Mouse (Mus musculus) CH12F3 (cell line): ENCODE measurements around the gene Hsdl2.

Experiments used
- in situ Hi-C: fragments of 300-500 bp; cut with MboI; formaldehyde crosslinking; loops from 2 replicates; pipeline ENCODE4 v1.14.3; 2020; ENCODE audit warnings: low sequenced_read_pairs

Gene Hsdl2

DNA sequence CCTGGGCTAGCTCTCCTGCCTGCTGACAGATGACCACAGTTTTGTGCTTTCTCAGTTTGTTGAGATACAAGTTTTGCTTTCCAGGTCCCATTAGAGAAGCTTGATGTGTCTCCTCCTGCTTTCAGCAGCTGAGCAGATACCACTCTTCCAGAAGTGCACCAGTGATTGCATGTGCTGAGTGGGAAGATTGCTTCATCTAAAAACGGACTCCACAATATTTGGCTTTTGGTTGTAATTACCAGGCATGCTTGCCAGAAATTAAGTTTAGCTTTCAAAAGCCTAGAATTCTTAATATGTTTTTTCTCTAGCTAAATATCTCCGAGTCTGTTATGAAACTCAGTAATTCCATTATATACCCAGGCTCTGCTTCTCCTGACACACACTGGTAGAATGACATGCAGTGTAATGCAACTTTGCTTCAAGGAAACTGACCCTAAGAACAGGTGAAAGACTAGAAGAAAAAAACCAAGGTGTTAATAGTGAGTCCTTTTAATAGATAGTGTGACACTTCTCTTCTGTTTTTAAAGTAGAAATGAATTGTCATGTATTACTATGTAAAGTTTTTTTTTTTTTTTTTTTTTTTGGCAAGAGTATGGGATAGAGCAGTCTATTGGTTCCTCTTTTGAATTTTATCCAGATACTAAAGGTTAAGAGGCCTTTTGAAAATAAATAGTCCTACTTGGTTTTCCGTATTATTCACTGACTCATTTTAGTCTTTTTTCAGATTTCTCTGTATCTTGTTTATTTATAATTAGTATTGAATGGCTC is 85.4 kb downstream of the Hsdl2 start:
- in situ Hi-C loops = no loop called here

DNA sequence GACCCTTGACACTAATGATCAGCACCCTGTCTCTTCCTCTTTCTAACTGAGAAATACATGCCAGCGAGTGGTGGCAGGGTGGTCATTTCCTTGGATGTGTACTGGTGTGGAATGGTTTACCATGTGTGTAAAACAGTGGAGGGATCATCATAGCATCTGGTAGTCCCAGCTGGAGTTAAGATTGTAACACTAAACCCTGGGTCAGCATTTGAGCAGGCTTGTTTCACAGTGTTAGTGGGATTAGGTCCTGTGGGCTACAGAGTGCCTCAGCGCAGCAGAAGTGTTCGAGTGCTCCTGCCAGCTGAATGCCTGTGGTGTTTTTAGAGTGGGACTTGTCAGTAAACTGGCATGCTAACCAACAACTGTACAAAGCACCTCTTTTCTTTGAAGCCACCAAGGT is 86.7 kb downstream of the Hsdl2 start:
- in situ Hi-C loops = no loop called here
